Mouse (Mus musculus) embryonic fibroblast, embryonic 13.5 days (primary cell): ENCODE measurements around the gene Olfr1158. TPM values are rescaled to one million over a fixed set of nuclear protein-coding genes. Genes with fewer than 3 reads are reported as not detected.
"Not testable (repeated sequence)": the region's sequence is repeated elsewhere in the genome, so short reads cannot be mapped to it uniquely, and the experiment has no call there.

Source experiments
- H3K27ac ChIP-seq: 2 replicates; pipeline ENCODE4 v1.5.1; 2012; ENCODE audit warnings: low read length, control low read depth, inconsistent platforms; ENCODE audit not compliant: insufficient read depth
- H3K4me1 ChIP-seq: 2 replicates; pipeline ENCODE4 v1.6.1; 2011; ENCODE audit warnings: low read length; ENCODE audit not compliant: control insufficient read depth, insufficient read depth
- H3K4me3 ChIP-seq: 2 replicates; pipeline ENCODE4 v1.5.1; 2011; ENCODE audit warnings: mild to moderate bottlenecking, control low read depth, low read length; ENCODE audit not compliant: insufficient read depth
- CTCF ChIP-seq: IDR thresholded peaks from 2 replicates; pipeline ENCODE4 v1.5.1; 2011; ENCODE audit warnings: mild to moderate bottlenecking, control low read depth, low read length, moderate library complexity, borderline replicate concordance; ENCODE audit not compliant: insufficient read depth
- POLR2A ChIP-seq: IDR thresholded peaks from 2 replicates; pipeline ENCODE4 v1.6.1; 2011; ENCODE audit warnings: low read depth, mild to moderate bottlenecking, control low read depth, low read length, moderate library complexity
- polyA plus RNA-seq: library from polyadenylated mRNA; stranded (reverse); fragments of >200 nt; gene quantifications from 2 replicates; pipeline ENCODE4 v1.2.4, GENCODE M21; 2011; ENCODE audit warnings: low read depth; ENCODE audit not compliant: missing spikeins, insufficient read length

Olfr1158 gene
- polyA plus RNA-seq = not detected in 2 replicates

- Histone ChIP-seq H3K27ac (no peak within 1 kb of the TSS), H3K4me3 (no peak within 1 kb of the TSS), H3K4me1 (no peaks in the 10 kb centered on the region)
- TF ChIP-seq CTCF (no peak), POLR2A (no peak)
These were observed at the start of gene Olfr1158 for GRCm38 (mm10) chr2:87989813-87990212. Gene Olfr1158 (plus strand): TSS chr2:87990113.

DNA sequence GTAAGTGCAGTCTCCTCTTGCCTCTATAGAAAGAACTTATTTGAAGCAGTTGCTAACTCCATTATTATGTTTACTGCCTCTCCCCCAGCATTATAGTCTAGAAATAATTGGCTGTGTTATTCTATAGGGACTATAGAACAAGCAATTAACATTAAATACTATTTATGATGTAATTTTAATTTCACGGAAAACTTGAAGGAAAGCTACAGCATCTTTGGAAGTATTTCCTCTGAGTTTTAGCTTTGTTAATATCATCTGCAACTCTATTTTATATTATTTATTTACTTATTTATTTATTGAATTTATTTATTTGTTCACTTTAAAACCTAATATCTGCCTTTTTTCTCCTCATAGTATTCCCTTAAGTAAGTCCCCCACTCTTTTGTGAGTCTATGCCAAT is 44.9 kb upstream of the Olfr1158 start, which contains the start of gene Olfr1155:
Olfr1155 (minus strand) TSS at position 101 of the 400 bp plus-strand sequence.
- Histone ChIP-seq H3K27ac (no peak within 1 kb of the TSS), H3K4me1 (no peaks in the 10 kb centered on the region), H3K4me3 (no peak within 1 kb of the TSS)
- TF ChIP-seq CTCF = no peak

GRCm38 (mm10) chr2:87953000-87953399 is 36.9 kb upstream of the Olfr1158 start, which contains the start of gene Olfr1156:
Gene Olfr1156 (minus strand): TSS chr2:87953100.
- Histone ChIP-seq H3K27ac (no peak within 1 kb of the TSS), H3K4me1 (no peaks in the 10 kb centered on the region), H3K4me3 (no peak within 1 kb of the TSS)
- TF ChIP-seq CTCF = no peak
- TF ChIP-seq POLR2A = no peak

DNA sequence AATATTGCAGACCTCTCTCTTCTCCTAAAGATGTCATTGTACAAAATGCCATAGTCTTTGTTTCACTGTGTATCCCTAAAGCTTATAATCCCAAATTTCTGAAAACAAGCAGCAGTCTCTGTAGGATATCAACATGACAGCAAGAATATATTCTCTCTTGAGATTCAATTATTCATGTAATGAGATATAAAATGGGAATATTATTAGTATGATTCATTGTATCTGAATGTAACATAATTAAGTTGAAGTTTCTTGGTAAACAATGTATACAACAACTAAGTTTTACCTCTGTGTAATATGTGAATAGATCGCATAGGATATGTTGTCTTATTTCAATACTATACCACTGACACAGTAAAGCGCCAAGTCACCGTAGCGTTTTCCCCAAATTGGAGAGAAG is 21.7 kb upstream of the Olfr1158 start, which contains the start of gene Olfr1157:
Olfr1157 (minus strand) TSS at position 101 of the 400 bp plus-strand sequence.
- Histone ChIP-seq H3K4me3 (no peak within 1 kb of the TSS), H3K27ac (no peak within 1 kb of the TSS), H3K4me1 (no peaks in the 10 kb centered on the region)
- TF ChIP-seq CTCF (no peak), POLR2A (no peak)

- no peak for TF ChIP-seq CTCF
- Histone ChIP-seq H3K4me1 (no peaks in the 10 kb centered on the region), H3K4me3 (no peak within 1 kb of the TSS), H3K27ac (no peak within 1 kb of the TSS)
These were observed 15.3 kb upstream of the Olfr1158 start, which contains the start of gene Olfr74 for GRCm38 (mm10) chr2:87974563-87974962. Gene Olfr74 (minus strand): TSS chr2:87974663.

DNA sequence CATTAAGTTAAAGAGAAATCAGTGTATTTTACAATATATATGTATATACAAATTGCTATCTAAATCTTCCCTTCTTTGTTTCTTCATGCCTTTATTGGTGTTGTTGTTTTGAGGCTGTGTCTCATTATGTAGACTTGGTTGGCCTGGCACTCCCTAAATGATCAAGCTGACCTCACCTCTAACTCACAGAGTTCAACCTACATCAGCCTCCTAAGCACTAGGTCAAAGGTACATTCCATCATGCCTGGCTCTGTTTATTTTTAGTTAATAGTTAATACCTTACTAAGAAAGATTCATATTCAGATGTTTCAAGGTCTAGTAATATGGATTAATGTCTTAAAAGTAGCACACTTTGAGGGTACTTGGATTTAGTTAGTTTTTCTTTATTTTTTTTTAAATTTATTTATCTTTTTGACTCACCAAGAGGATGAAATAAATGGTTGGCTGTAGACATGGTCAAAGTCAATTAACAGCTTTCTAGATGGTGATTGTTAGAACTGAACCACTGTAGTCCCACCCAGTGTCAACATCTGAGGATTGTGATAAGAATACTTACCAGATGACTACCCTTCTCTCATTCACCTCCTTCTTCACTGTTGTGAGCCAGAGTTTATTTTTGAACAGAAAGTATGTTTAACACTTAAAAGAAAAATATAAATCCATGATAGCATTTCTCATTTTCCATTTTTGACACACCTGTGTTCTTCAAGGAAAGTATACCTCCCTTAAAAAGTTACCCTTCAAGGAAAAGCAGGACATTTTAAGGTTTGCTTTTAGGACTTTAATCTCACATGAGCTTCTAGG is 17.8 kb downstream of the Olfr1158 start, which contains the start of gene Olfr1160:
Olfr1160 (minus strand) TSS at position 754 of the 804 bp plus-strand sequence.
- H3K27ac ChIP-seq = no peak within 1 kb of the TSS

GRCm38 (mm10) chr2:88022474-88022873 is 32.6 kb downstream of the Olfr1158 start, which contains the start of gene Olfr1161:
Gene Olfr1161 (plus strand): TSS chr2:88022774.
- not testable (repeated sequence) for H3K4me3 ChIP-seq, H3K4me1 ChIP-seq, H3K27ac ChIP-seq

More for the DNA sequence above, 17.8 kb downstream of the Olfr1158 start, which contains the start of gene Olfr1160:
- Histone ChIP-seq H3K4me1 (no peaks in the 10 kb centered on the region), H3K4me3 (no peak within 1 kb of the TSS)
- TF ChIP-seq CTCF = no peak
- TF ChIP-seq POLR2A = no peak

GRCm38 (mm10) chr2:88037599-88037998 is 47.7 kb downstream of the Olfr1158 start, which contains the start of gene Olfr73:
Gene Olfr73 (minus strand): TSS chr2:88037699.
- Histone ChIP-seq H3K4me3 (no peak within 1 kb of the TSS), H3K27ac (no peak within 1 kb of the TSS), H3K4me1 (no peaks in the 10 kb centered on the region)
- TF ChIP-seq POLR2A (no peak), CTCF (no peak)

Other genes starting within 250 kb of the Olfr1158 start
- gene Olfr1140, start 246.4 kb upstream of the Olfr1158 start, polyA plus RNA-seq = not detected in 2 replicates
- not detected in 2 replicates for gene Olfr1141, start 236.1 kb upstream of the Olfr1158 start, polyA plus RNA-seq
- not detected in 2 replicates for gene Olfr152, start 210.6 kb upstream of the Olfr1158 start, polyA plus RNA-seq
- not detected in 2 replicates for gene Olfr1143, start 189.5 kb upstream of the Olfr1158 start, polyA plus RNA-seq
- gene Olfr1145, start 180.3 kb upstream of the Olfr1158 start, polyA plus RNA-seq = not detected in 2 replicates
- gene Olfr1148, start 159.6 kb upstream of the Olfr1158 start, polyA plus RNA-seq = not detected in 2 replicates
- not detected in 2 replicates for gene Olfr1150-ps1, start 146.1 kb upstream of the Olfr1158 start, polyA plus RNA-seq
- gene Olfr1151, start 134.3 kb upstream of the Olfr1158 start, polyA plus RNA-seq = not detected in 2 replicates
- 0.09 TPM in 1 of 2 replicates, not detected in the other for gene Olfr1152, start 123.6 kb upstream of the Olfr1158 start, polyA plus RNA-seq
- not detected in 2 replicates for gene Olfr1153, start 95.2 kb upstream of the Olfr1158 start, polyA plus RNA-seq
- not detected in 2 replicates for gene Olfr1154, start 84.9 kb upstream of the Olfr1158 start, polyA plus RNA-seq
- gene Olfr1155, start 45.0 kb upstream of the Olfr1158 start, polyA plus RNA-seq = not detected in 2 replicates
- gene Olfr1156, start 37.0 kb upstream of the Olfr1158 start, polyA plus RNA-seq = not detected in 2 replicates
- not detected in 2 replicates for gene Olfr1157, start 21.8 kb upstream of the Olfr1158 start, polyA plus RNA-seq
- not detected in 2 replicates for gene Olfr74, start 15.4 kb upstream of the Olfr1158 start, polyA plus RNA-seq
- not detected in 2 replicates for gene Olfr1160, start 18.2 kb downstream of the Olfr1158 start, polyA plus RNA-seq
- gene Olfr1161, start 32.7 kb downstream of the Olfr1158 start, polyA plus RNA-seq = not detected in 2 replicates
- gene Olfr73, start 47.6 kb downstream of the Olfr1158 start, polyA plus RNA-seq = not detected in 2 replicates
- not detected in 2 replicates for gene Olfr1162, start 61.0 kb downstream of the Olfr1158 start, polyA plus RNA-seq
- not detected in 2 replicates for gene Olfr1163, start 81.7 kb downstream of the Olfr1158 start, polyA plus RNA-seq
- not detected in 2 replicates for gene Olfr1164, start 103.9 kb downstream of the Olfr1158 start, polyA plus RNA-seq
- gene Olfr1166, start 138.2 kb downstream of the Olfr1158 start, polyA plus RNA-seq = not detected in 2 replicates
- not detected in 2 replicates for gene Olfr1167, start 165.1 kb downstream of the Olfr1158 start, polyA plus RNA-seq
- gene Olfr1168, start 191.8 kb downstream of the Olfr1158 start, polyA plus RNA-seq = not detected in 2 replicates
- gene Olfr1170, start 238.2 kb downstream of the Olfr1158 start, polyA plus RNA-seq = not detected in 2 replicates